Mouse (Mus musculus) neural tube, embryonic 13.5 days (tissue): ENCODE measurements around the gene Jpt1. TPM values are rescaled to one million over a fixed set of nuclear protein-coding genes. Genes with fewer than 3 reads are reported as not detected.
A peak's percentile ranks its signal among the peaks of the same experiment; 100 is the strongest.
"Not testable (repeated sequence)": the region's sequence is repeated elsewhere in the genome, so short reads cannot be mapped to it uniquely, and the experiment has no call there.

ENCODE experiments used
- ATAC-seq: fragments of 200-750 bp; cut with Nextera tagmentation; 2 replicates; pipeline ENCODE4 v1.8.0; 2017; ENCODE audit warnings: low read depth, mild to moderate bottlenecking, moderate TSS enrichment, moderate library complexity
- H3K27ac ChIP-seq: fragments of 300-500 bp; sonication (generic); replicated peaks from 2 replicates; pipeline ENCODE4 v1.5.1; 2015; ENCODE audit warnings: moderate library complexity, mild to moderate bottlenecking, inconsistent platforms
- H3K27me3 ChIP-seq: fragments of 300-500 bp; sonication (generic); 2 replicates; pipeline ENCODE4 v1.6.1; 2015; ENCODE audit warnings: mild to moderate bottlenecking, inconsistent platforms
- H3K36me3 ChIP-seq: fragments of 300-500 bp; sonication (generic); 2 replicates; pipeline ENCODE4 v1.6.1; 2015; ENCODE audit warnings: mild to moderate bottlenecking, inconsistent platforms
- H3K4me1 ChIP-seq: fragments of 300-500 bp; sonication (generic); replicated peaks from 2 replicates; pipeline ENCODE4 v1.6.1; 2015; ENCODE audit warnings: inconsistent platforms
- H3K4me2 ChIP-seq: fragments of 300-500 bp; sonication (generic); 2 replicates; pipeline ENCODE4 v1.6.1; 2015; ENCODE audit warnings: inconsistent platforms, mild to moderate bottlenecking, moderate library complexity
- H3K4me3 ChIP-seq: fragments of 300-500 bp; sonication (generic); 2 replicates; pipeline ENCODE4 v1.5.1; 2015; ENCODE audit warnings: mild to moderate bottlenecking, inconsistent platforms
- H3K9ac ChIP-seq: fragments of 300-500 bp; sonication (generic); 2 replicates; pipeline ENCODE4 v1.6.1; 2015; ENCODE audit warnings: moderate library complexity, mild to moderate bottlenecking, inconsistent platforms
- H3K9me3 ChIP-seq: fragments of 300-500 bp; sonication (generic); 2 replicates; pipeline ENCODE4 v1.6.1; 2016; ENCODE audit warnings: inconsistent platforms
- WGBS: fragments of 180-500 bp; shearing (Covaris S2); methylation state at CpG from one replicate; pipeline ENCODE4 v1.1.7; 2015; 5-methylcytosine and 5-hydroxymethylcytosine counted together
- polyA plus RNA-seq: library from polyadenylated mRNA; unstranded; fragments of >200 nt; fragmentation: Nextera tagmentation; extraction: Ambion mirVana; gene quantifications from 2 replicates; pipeline ENCODE4 v1.2.1, GENCODE M21; 2015

Jpt1 gene
- polyA plus RNA-seq, result 1,262 and 1,276 TPM in 2 replicates

- under 1% methylated on average over 24 of the region's 24 CpGs for WGBS
These were observed at the start of gene Jpt1 for GRCm38 (mm10) chr11:115514238-115514663. Gene Jpt1 (minus strand): TSS chr11:115514387.

GRCm38 (mm10) chr11:115563406-115563805 lies 49.2 kb upstream of the Jpt1 start:
- Histone ChIP-seq H3K27me3 (no peaks in the 10 kb centered on the region), H3K4me3 (peak overlapping the region; percentile 85), H3K36me3 (peaks cover 23% of the 10 kb centered on the region), H3K9ac (peak overlapping the region; percentile 81), H3K4me2 (peak overlapping the region; percentile 95), H3K27ac (peak overlapping the region; percentile 82; the same call in 1 of the 2 replicates), H3K9me3 (no peaks in the 10 kb centered on the region), H3K4me1 (peaks cover 15% of the 10 kb centered on the region)
- 49% methylated on average over 4 of the region's 4 CpGs for WGBS
- no peak for ATAC-seq

More at GRCm38 (mm10) chr11:115514238-115514663, at the start of gene Jpt1:
- Histone ChIP-seq H3K4me3 (peak within 1 kb of the TSS; percentile 100), H3K27ac (peak within 1 kb of the TSS; percentile 90), H3K36me3 (no peaks in the 10 kb centered on the region), H3K4me1 (peaks cover 33% of the 10 kb centered on the region), H3K4me2 (peak within 1 kb of the TSS; percentile 89), H3K9me3 (no peaks in the 10 kb centered on the region), H3K27me3 (no peaks in the 10 kb centered on the region), H3K9ac (peak within 1 kb of the TSS; percentile 99)
- ATAC-seq, result peak; percentile 96

- Histone ChIP-seq H3K9ac (no peak overlapping the region), H3K27me3 (0 out of 2 replicates have a peak, but pooled peaks cover 3% of the 10 kb centered on the region), H3K36me3 (no peaks in the 10 kb centered on the region), H3K4me3 (no peak overlapping the region), H3K27ac (no peak overlapping the region), H3K9me3 (no peaks in the 10 kb centered on the region), H3K4me1 (no peaks in the 10 kb centered on the region), H3K4me2 (no peak overlapping the region)
- ATAC-seq, result no peak
- 80% methylated on average over 17 of the region's 17 CpGs for WGBS
These were observed 41.5 kb upstream of the Jpt1 start for GRCm38 (mm10) chr11:115555717-115556116.

DNA sequence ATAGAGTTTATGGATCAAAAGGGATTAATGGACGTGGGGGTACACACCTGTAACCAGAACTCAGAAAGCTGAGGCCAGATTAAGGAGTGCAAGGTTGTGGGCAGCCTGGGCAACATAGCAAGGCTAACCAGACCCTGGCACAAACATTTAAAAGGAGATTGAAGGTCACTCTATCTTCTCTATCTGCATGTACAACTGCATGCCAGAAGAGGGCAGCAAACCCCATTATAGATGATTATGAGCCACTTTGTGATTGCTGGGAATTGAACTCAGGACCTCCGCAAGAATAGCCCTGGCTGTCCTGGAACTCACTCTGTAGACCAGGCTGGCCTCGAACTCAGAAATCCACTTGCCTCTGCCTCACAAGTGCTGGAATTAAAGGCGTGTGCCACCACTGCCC lies 38.6 kb upstream of the Jpt1 start:
- ATAC-seq, result no peak
- H3K4me2 ChIP-seq, result no peak overlapping the region
- 0 out of 2 replicates have a peak, but pooled peaks cover 3% of the 10 kb centered on the region for H3K27me3 ChIP-seq
- H3K9me3 ChIP-seq, result no peaks in the 10 kb centered on the region
- H3K27ac ChIP-seq, result no peak overlapping the region
- H3K36me3 ChIP-seq, result no peaks in the 10 kb centered on the region
- no peak overlapping the region for H3K4me3 ChIP-seq
- H3K4me1 ChIP-seq, result no peaks in the 10 kb centered on the region
- WGBS, result 58% methylated on average over 4 of the region's 4 CpGs
- no peak overlapping the region for H3K9ac ChIP-seq

DNA sequence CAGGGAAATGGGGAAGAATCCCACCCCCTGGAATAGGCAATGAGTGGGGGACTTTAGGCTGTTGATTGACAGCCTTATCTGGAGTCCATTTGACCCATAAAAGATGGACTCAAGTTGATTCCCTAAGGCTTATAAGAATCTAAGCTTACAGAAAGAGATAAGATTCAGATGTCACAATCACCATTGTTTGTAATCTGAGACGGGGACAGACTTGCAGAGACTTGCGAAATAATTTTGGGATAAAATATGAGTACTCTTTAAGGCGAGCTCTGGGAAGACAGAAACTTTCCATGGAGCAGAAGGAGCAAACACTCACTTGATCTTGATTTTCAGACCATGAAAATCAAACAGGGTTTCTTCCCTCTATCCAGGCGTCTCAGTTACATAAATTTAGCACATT lies 29.4 kb upstream of the Jpt1 start:
- Histone ChIP-seq H3K36me3 (no peaks in the 10 kb centered on the region), H3K4me3 (no peak overlapping the region), H3K9me3 (no peaks in the 10 kb centered on the region), H3K9ac (no peak overlapping the region), H3K27ac (no peak overlapping the region), H3K4me1 (no peaks in the 10 kb centered on the region), H3K4me2 (no peak overlapping the region), H3K27me3 (peaks cover 12% of the 10 kb centered on the region; the same call in 1 of the 2 replicates)
- ATAC-seq, result no peak
- WGBS, result 85% methylated on average over 4 of the region's 4 CpGs

GRCm38 (mm10) chr11:115538045-115538444 lies 23.9 kb upstream of the Jpt1 start:
- Histone ChIP-seq H3K36me3 (peaks cover 13% of the 10 kb centered on the region), H3K9ac (no peak overlapping the region), H3K9me3 (no peaks in the 10 kb centered on the region), H3K4me1 (peaks cover 21% of the 10 kb centered on the region), H3K27me3 (0 out of 2 replicates have a peak, but pooled peaks cover 3% of the 10 kb centered on the region), H3K4me3 (no peak overlapping the region), H3K27ac (no peak overlapping the region), H3K4me2 (no peak overlapping the region)
- no peak for ATAC-seq
- WGBS, result 67% methylated on average over 2 of the region's 2 CpGs

DNA sequence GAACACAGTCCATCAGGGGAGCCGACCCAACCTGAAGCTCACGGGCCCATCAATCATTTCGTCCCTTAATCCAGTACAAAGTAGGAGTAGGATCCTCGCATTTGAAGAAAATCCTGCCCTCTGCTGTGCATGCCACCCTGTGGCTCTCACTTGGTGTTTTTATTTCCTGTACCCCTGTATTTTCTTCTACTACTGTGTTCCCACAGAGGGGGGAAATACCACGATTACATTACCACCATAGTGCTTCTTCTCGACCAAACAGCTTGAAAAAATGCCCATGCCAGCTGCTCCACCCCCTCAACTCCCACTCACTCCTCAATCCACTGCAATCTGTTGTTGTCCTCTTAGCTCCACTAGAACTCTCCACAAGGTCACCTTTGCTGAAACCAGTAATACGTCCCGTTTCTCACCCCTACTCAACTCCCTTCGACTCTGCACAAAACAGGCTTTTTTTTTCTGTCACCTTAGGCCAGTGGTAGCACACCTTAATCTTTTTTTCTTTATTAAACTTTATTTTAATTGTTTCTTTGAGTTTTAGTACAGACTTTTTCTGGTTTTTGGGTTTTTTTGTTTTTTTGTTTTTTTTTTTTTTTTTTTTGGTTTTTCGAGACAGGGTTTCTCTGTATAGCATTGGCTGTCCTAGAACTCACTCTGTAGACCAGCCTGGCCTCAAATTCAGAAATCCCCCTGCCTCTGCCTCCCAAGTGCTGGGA lies 22.8 kb upstream of the Jpt1 start:
- no peaks in the 10 kb centered on the region for H3K27me3 ChIP-seq
- no peaks in the 10 kb centered on the region for H3K9me3 ChIP-seq
- H3K9ac ChIP-seq, result peak overlapping the region; percentile 49; the same call in 1 of the 2 replicates
- peaks cover 23% of the 10 kb centered on the region for H3K36me3 ChIP-seq
- WGBS, result 81% methylated on average over 10 of the region's 10 CpGs
- peaks cover 21% of the 10 kb centered on the region for H3K4me1 ChIP-seq
- H3K4me3 ChIP-seq, result peak overlapping the region; percentile 91
- H3K27ac ChIP-seq, result peak overlapping the region; percentile 99
- ATAC-seq, result peak; percentile 22; the same call in 1 of the 2 replicates
- peak overlapping the region; percentile 73 for H3K4me2 ChIP-seq

GRCm38 (mm10) chr11:115536038-115536681 lies 22.0 kb upstream of the Jpt1 start, which contains the start of gene Sumo2:
Gene Sumo2 (minus strand): TSS chr11:115536276.
- Histone ChIP-seq H3K27ac (peak within 1 kb of the TSS; percentile 99), H3K9me3 (no peaks in the 10 kb centered on the region), H3K4me3 (peak within 1 kb of the TSS; percentile 91), H3K36me3 (peaks cover 31% of the 10 kb centered on the region), H3K4me2 (peak within 1 kb of the TSS; percentile 73), H3K4me1 (peaks cover 21% of the 10 kb centered on the region), H3K27me3 (no peaks in the 10 kb centered on the region), H3K9ac (peak within 1 kb of the TSS; percentile 94)
- peak; percentile 91 for ATAC-seq
- WGBS, result under 1% methylated on average over 55 of the region's 70 CpGs

DNA sequence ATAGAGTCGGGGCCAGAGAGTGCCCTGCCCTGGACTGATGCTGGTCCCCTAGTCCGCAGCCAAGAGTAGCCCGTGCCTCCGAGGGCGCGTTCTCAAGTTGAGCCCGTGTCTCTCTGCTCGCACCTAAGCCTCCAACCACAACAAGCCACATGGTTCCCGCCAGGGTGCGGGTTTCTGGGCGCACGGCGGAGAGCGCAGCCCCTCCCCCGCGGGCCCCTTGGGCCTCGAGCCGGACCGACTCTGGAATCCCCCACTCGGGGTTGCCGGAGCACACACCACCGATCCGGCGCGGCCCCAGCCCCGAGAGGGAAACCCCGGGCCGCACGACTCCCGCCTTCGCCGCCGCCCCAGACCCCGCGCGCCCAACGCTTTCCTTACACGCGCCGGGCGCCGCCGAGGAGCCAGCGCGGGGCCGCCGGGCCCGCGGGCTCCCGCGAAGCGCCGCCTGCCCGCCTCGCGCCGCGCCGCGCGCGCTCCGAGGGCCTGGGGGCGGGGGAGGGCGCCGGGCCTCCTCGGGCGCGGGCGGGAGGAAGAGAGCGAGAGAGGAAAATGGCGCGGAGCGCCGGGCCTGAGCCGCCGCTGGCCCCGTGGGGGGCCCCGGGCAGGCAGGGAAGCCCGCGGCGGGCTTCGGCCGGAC lies 21.3 kb upstream of the Jpt1 start:
- Histone ChIP-seq H3K27me3 (no peaks in the 10 kb centered on the region), H3K27ac (peak overlapping the region; percentile 99), H3K36me3 (peaks cover 33% of the 10 kb centered on the region), H3K4me1 (peaks cover 21% of the 10 kb centered on the region), H3K9me3 (no peaks in the 10 kb centered on the region), H3K4me2 (peak overlapping the region; percentile 73), H3K9ac (peak overlapping the region; percentile 94), H3K4me3 (peak overlapping the region; percentile 91)
- peak; percentile 80 for ATAC-seq
- under 1% methylated on average over 73 of the region's 84 CpGs for WGBS

- no peaks in the 10 kb centered on the region for H3K27me3 ChIP-seq
- peak overlapping the region; percentile 94 for H3K9ac ChIP-seq
- 9% methylated on average over 11 of the region's 11 CpGs for WGBS
- H3K4me3 ChIP-seq, result peak overlapping the region; percentile 91
- peak overlapping the region; percentile 99 for H3K27ac ChIP-seq
- no peaks in the 10 kb centered on the region for H3K9me3 ChIP-seq
- peaks cover 21% of the 10 kb centered on the region for H3K4me1 ChIP-seq
- peak overlapping the region; percentile 73 for H3K4me2 ChIP-seq
- peaks cover 39% of the 10 kb centered on the region for H3K36me3 ChIP-seq
- no peak for ATAC-seq
These were observed 20.7 kb upstream of the Jpt1 start for GRCm38 (mm10) chr11:115534759-115535371.

DNA sequence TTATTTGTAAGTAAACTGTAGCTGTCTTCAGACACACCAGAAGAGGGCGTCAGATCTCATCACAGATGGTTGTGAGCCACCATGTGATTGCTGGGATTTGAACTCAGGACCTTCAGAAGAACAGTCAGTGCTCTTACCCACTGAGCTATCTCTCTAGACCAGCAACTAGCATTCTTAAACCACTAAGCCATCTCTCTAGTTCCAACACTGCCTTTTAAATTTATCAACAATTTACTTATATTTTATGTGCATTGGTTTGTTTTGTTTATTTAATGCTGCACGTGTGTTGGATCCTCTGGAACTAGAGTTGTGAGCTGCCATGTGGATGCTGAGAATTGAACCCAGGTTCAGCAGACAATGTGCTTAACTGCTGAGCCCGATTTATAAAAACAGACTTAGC lies 12.3 kb upstream of the Jpt1 start:
- H3K9ac ChIP-seq, H3K27ac ChIP-seq: not testable (repeated sequence)

More for the DNA sequence above, 12.3 kb upstream of the Jpt1 start:
- not testable (repeated sequence) for H3K4me1 ChIP-seq, H3K9me3 ChIP-seq, ATAC-seq, H3K4me2 ChIP-seq, H3K27me3 ChIP-seq, H3K4me3 ChIP-seq
- peaks cover 85% of the 10 kb centered on the region for H3K36me3 ChIP-seq
- 88% methylated on average over 3 of the region's 3 CpGs for WGBS
